Comparison of ENCODE assay signal across 8 mouse cellular contexts in the genomic region with DNA sequence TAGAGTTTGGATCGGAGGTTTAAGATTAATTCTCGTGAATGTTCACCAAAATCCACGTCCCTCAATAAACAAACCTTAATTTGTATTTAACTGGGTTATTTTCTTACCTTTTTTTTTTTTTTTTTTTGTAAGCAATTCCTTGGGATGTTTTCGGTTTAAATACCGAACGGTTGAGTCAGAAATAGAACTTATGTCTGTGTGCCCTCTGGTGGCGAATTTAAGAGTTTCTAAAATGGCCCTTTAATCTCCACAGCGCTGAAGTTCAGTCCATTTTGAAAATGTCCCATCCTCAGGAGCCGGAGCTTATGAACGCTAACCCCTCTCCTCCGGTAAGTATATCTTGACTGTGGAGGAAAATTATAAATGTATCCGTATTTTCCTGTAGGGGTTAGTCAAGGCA.
DNase-seq lines count a peak whose midpoint lies in the region; ATAC-seq and TF ChIP-seq lines count a peak whose summit lies in the region.

No protein-coding gene starts in this region.

- ATAC-seq in erythroblast, adult 5-6 weeks (replicated peaks; ENCODE audit: low FRiP score, poor library complexity, severe bottlenecking), result 0 out of 2 replicates have a peak, but pooled peaks have one; percentile 53
- ATAC-seq in hindbrain, embryonic 16.5 days, result no peak
- ATAC-seq in limb, embryonic 12.5 days (ENCODE audit: insufficient number of reproducible peaks, insufficient read depth, low FRiP score, low TSS enrichment, low read depth), result no peak
- no peak for ATAC-seq in midbrain, embryonic 11.5 days (ENCODE audit: low FRiP score)

- TF ChIP-seq CTCF in layer of hippocampus, adult 2 months (conservative IDR thresholded peaks at IDR 0.05), result peak; percentile 81
- TF ChIP-seq CTCF in brain, embryonic 14.5 days (IDR thresholded peaks at IDR 0.05; ENCODE audit: borderline replicate concordance, extremely low read depth, insufficient read depth, insufficient read length), result peak; percentile 52; the same call in 1 of the 2 replicates
- TF ChIP-seq CTCF in thymus, adult 2 months (IDR thresholded peaks at IDR 0.05; ENCODE audit: borderline replicate concordance, control insufficient read depth, extremely low read depth, insufficient read depth, low read length, poor library complexity), result no peak

- peak overlapping the region; percentile 97 for H3K4me3 ChIP-seq in layer of hippocampus, adult 2 months
- H3K4me3 ChIP-seq in hindbrain, embryonic 16.5 days (ENCODE audit: low read length), result peak overlapping the region; percentile 69
- peak overlapping the region; percentile 69 for H3K4me3 ChIP-seq in limb, embryonic 12.5 days (replicated peaks)
- H3K4me3 ChIP-seq in midbrain, embryonic 11.5 days (ENCODE audit: low read depth, low read length), result peak overlapping the region; percentile 60
- no peak overlapping the region; the same call in 1 of the 2 replicates for H3K4me3 ChIP-seq in thymus, adult 2 months (ENCODE audit: control insufficient read depth, insufficient read depth, low read length)

- H3K4me2 ChIP-seq in hindbrain, embryonic 16.5 days (ENCODE audit: low read length), result peak overlapping the region; percentile 98
- peak overlapping the region; percentile 82 for H3K4me2 ChIP-seq in limb, embryonic 12.5 days
- peak overlapping the region; percentile 87 for H3K4me2 ChIP-seq in midbrain, embryonic 11.5 days

- DNase-seq in layer of hippocampus, adult 2 months (ENCODE audit: low spot score in 2 of 2), result peak; percentile 70 to 74
- no peak for DNase-seq in layer of hippocampus, postnatal 36 days
- DNase-seq in brain, embryonic 14.5 days (ENCODE audit: low read depth), result peak; percentile 91
- DNase-seq in midbrain, embryonic 11.5 days (ENCODE audit: low spot score, missing footprints), result peak; percentile 98
- DNase-seq in thymus, adult 2 months, result peak; percentile 59

- WGBS in hindbrain, embryonic 16.5 days, result 9% methylated on average over 12 of the region's 12 CpGs
- WGBS in limb, embryonic 12.5 days, result 14% methylated on average over 12 of the region's 12 CpGs
- 15% methylated on average over 12 of the region's 12 CpGs for WGBS in midbrain, embryonic 11.5 days
- 5% methylated on average over 12 of the region's 12 CpGs for WGBS in thymus, adult 2 months

- no peak overlapping the region for H3K9ac ChIP-seq in hindbrain, embryonic 16.5 days (ENCODE audit: low read depth, low read length)
- no peak overlapping the region for H3K9ac ChIP-seq in limb, embryonic 12.5 days (replicated peaks)
- H3K9ac ChIP-seq in midbrain, embryonic 11.5 days (ENCODE audit: low read length), result peak overlapping the region; percentile 75; the same call in 1 of the 2 replicates

- TF ChIP-seq POLR2A in brain, embryonic 14.5 days (IDR thresholded peaks at IDR 0.05; ENCODE audit: borderline replicate concordance, extremely low read depth, insufficient read depth, insufficient read length, poor library complexity, severe bottlenecking), result no peak
- TF ChIP-seq POLR2A in thymus, adult 2 months (IDR thresholded peaks at IDR 0.05; ENCODE audit: control insufficient read depth, extremely low read depth, insufficient read depth, low read length, poor library complexity), result no peak

- H3K27ac ChIP-seq in layer of hippocampus, adult 2 months, result peak overlapping the region; percentile 99
- no peak overlapping the region for H3K27ac ChIP-seq in hindbrain, embryonic 16.5 days (ENCODE audit: low read depth, low read length)
- no peak overlapping the region for H3K27ac ChIP-seq in limb, embryonic 12.5 days
- no peak overlapping the region for H3K27ac ChIP-seq in midbrain, embryonic 11.5 days (ENCODE audit: low read depth, low read length)
- H3K27ac ChIP-seq in thymus, adult 2 months (ENCODE audit: control insufficient read depth, insufficient read depth, low read length), result peak overlapping the region; percentile 72; the same call in 1 of the 2 replicates

- no peaks in the 10 kb centered on the region for H3K9me3 ChIP-seq in hindbrain, embryonic 16.5 days (ENCODE audit: control insufficient read depth, low read length)
- no peaks in the 10 kb centered on the region for H3K9me3 ChIP-seq in limb, embryonic 12.5 days
- H3K9me3 ChIP-seq in midbrain, embryonic 11.5 days (ENCODE audit: control insufficient read depth, low read length), result no peaks in the 10 kb centered on the region

- H3K36me3 ChIP-seq in hindbrain, embryonic 16.5 days (ENCODE audit: control insufficient read depth, insufficient read depth, low read length), result peaks cover 10% of the 10 kb centered on the region; the same call in 1 of the 2 replicates
- H3K36me3 ChIP-seq in limb, embryonic 12.5 days, result peaks cover 29% of the 10 kb centered on the region
- no peaks in the 10 kb centered on the region for H3K36me3 ChIP-seq in midbrain, embryonic 11.5 days (ENCODE audit: control insufficient read depth, insufficient read depth, low read length)
- H3K36me3 ChIP-seq in thymus, adult 2 months (ENCODE audit: control insufficient read depth, insufficient read depth, low read length), result peaks cover 32% of the 10 kb centered on the region

- H3K4me1 ChIP-seq in hindbrain, embryonic 16.5 days (ENCODE audit: control insufficient read depth, insufficient read depth, low read depth, low read length), result peaks cover 15% of the 10 kb centered on the region
- peaks cover 31% of the 10 kb centered on the region for H3K4me1 ChIP-seq in limb, embryonic 12.5 days (replicated peaks)
- H3K4me1 ChIP-seq in midbrain, embryonic 11.5 days (ENCODE audit: control insufficient read depth, insufficient read depth, low read length), result peaks cover 8% of the 10 kb centered on the region; the same call in 1 of the 2 replicates
- H3K4me1 ChIP-seq in thymus, adult 2 months (replicated peaks; ENCODE audit: control insufficient read depth, insufficient read depth, low read length), result peaks cover 31% of the 10 kb centered on the region

- H3K27me3 ChIP-seq in hindbrain, embryonic 16.5 days (replicated peaks; ENCODE audit: control insufficient read depth, insufficient read depth, low read length), result peaks cover 3% of the 10 kb centered on the region; the same call in 1 of the 2 replicates
- peaks cover 17% of the 10 kb centered on the region for H3K27me3 ChIP-seq in limb, embryonic 12.5 days
- peaks cover 14% of the 10 kb centered on the region for H3K27me3 ChIP-seq in midbrain, embryonic 11.5 days (ENCODE audit: control insufficient read depth, insufficient read depth, low read length)
- H3K27me3 ChIP-seq in thymus, adult 2 months (ENCODE audit: control insufficient read depth, insufficient read depth, low read length), result no peaks in the 10 kb centered on the region

Comparison
In these comparisons a context has a peak if more than half of its experiments do, and no peak if none do; other contexts are left out.
1. DNase-seq: peak in layer of hippocampus, adult 2 months (2 of 2), brain, embryonic 14.5 days (single experiment), midbrain, embryonic 11.5 days (single experiment) and thymus, adult 2 months (single experiment); none in layer of hippocampus, postnatal 36 days (0 of 2).
2. H3K27ac ChIP-seq: peak in layer of hippocampus, adult 2 months (single experiment) and thymus, adult 2 months (single experiment); none in hindbrain, embryonic 16.5 days (single experiment), limb, embryonic 12.5 days (single experiment) and midbrain, embryonic 11.5 days (single experiment).
3. Peak in every context shown above with its lines, with median percentiles within 50 percentile points of each other: H3K4me2 ChIP-seq.